Mouse (Mus musculus) kidney, adult 11 months (tissue): ENCODE results near the gene Tnfsf4.

ENCODE experiments used
- DNase-seq: peaks from one replicate; pipeline ENCODE4 v3.0.0; 2022

The Tnfsf4 gene

GRCm38 (mm10) chr1:161394931-161395459, at the start of gene Tnfsf4:
TSS of gene Tnfsf4 (plus strand) at chr1:161395409.
- DNase-seq = no peak

- no peak for DNase-seq
Observed at GRCm38 (mm10) chr1:161350981-161351380, 44.2 kb upstream of the Tnfsf4 start.

DNA sequence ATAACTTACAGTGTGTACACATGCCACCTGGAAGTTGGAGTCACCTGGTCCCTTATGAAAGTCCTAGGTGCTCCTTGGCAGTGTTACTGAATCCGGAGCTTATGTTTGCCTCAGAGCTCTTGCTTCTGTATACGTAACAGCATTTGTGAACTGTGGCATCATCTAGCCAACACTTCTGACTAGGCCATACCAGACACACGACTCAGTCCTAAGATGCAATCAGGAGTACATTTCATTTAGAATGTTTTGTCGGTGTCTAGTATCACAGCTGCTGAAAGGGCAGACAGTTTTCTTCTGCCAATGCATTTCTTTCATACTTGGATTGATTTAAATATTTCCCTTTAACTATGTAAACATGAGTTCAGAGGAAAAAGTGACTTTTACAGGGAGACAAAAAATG, 30.2 kb upstream of the Tnfsf4 start:
- no peak for DNase-seq

GRCm38 (mm10) chr1:161371919-161372318, 23.3 kb upstream of the Tnfsf4 start:
- DNase-seq = peak; percentile 4

DNA sequence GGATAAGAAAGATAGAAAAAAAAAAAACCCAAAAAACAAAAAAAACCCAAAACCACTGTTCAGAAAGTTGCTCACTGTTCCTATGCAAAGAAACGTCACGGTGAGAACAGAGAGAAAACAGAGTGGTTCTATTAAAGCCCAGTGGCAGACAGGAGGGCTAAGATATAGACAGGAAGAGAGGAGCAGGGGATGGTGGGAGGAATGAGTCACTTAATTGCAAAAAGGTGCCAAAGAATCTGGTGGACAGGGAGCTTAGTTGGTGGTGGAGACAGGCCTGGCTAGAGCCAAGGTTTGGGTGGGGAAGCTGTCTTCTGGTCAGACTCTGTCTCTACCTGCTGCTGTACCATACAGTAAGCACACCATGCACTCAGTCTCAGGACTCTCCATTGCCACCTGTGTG, 19.3 kb upstream of the Tnfsf4 start:
- no peak for DNase-seq

- DNase-seq = peak; percentile 4
Observed at GRCm38 (mm10) chr1:161378571-161378970, 16.6 kb upstream of the Tnfsf4 start.

GRCm38 (mm10) chr1:161379685-161380424, 15.4 kb upstream of the Tnfsf4 start:
- DNase-seq = peak; percentile 14

GRCm38 (mm10) chr1:161380425-161380780, 14.8 kb upstream of the Tnfsf4 start:
- no peak for DNase-seq

- DNase-seq = no peak
Observed at GRCm38 (mm10) chr1:161390066-161390465, 5.1 kb upstream of the Tnfsf4 start.

GRCm38 (mm10) chr1:161392906-161393305, 2.3 kb upstream of the Tnfsf4 start:
- no peak for DNase-seq

- no peak for DNase-seq
Observed at GRCm38 (mm10) chr1:161395610-161396009, 401 bp downstream of the Tnfsf4 start.

- no peak for DNase-seq
Observed at GRCm38 (mm10) chr1:161396351-161396750, 1.1 kb downstream of the Tnfsf4 start.

DNA sequence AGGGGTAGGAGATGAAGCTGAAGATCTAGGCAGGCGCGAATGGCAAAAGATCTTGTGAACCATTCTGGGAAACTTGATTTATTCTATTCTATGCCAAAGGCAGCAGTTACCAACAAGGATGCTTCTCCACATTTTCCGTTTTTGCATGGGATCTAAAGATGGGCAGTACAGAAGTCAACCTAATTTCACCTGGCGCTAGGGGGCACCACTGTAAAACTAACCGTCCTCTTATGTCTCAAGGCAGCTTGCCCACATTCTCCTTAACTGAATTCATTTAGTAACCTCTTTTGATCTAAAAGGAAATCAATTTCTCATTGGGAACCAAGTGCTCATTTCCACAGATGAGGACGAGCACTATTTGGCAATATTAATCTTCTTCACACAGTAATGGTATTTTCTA, 4.9 kb downstream of the Tnfsf4 start:
- peak; percentile 32 for DNase-seq

GRCm38 (mm10) chr1:161403061-161403460, 7.9 kb downstream of the Tnfsf4 start:
- no peak for DNase-seq

DNA sequence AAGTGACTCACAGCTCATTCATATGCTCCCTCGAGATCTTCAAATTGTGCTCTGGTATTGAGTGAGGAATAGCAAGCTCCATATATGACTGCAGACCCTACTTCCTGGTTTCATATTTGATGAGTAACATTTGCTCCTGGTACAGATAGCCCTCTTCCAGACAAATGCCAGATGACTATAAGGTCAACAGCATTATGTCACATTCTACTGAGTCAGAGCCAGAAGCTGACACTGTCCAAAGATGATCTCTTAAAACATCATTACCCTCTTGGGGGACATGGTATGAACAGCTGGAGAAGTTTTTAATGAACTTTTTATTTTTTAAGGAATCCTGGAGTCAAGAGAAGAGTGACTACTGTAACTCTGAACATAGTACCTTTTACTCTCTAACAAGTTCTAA, 11.3 kb downstream of the Tnfsf4 start:
- DNase-seq = no peak

GRCm38 (mm10) chr1:161419926-161420325, 24.7 kb downstream of the Tnfsf4 start:
- no peak for DNase-seq

- DNase-seq = no peak
Observed at GRCm38 (mm10) chr1:161420646-161421045, 25.4 kb downstream of the Tnfsf4 start.

DNA sequence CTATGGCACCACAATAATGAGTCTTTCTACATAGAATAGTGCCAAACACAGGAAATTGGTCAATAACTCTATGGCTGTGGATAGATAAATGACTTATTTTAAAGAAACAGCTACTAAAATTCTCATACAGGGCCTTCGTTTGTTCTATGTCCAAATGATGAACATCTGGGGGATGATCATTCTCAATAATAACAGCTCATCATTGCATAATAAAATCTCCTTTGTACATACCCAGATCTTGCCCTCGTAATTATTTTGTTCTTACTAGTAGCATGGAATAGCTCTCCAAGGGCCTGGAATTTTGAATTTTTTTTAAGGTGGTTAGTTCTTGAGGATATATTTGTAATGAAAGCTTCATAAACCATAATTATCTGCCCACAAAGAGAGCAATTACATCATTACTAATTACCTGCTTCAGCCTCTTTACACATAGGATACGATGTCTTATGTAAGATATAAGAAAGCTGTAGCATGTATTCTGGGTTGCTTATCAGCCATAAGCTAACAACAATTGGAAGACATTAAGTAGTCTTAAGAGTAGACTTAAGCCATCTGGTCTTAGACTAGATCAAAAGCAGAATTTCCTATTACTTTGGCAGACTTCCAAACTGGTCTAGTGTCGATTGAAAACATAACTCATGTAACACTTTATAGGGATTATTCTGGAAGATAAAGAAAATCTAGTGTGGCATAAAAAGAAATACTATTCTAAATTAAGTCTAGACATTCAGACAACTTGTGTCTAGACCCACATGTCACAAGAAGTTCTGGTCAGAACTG, 31.3 kb downstream of the Tnfsf4 start:
- DNase-seq = no peak

- DNase-seq = no peak
Observed at GRCm38 (mm10) chr1:161427057-161427311, 31.8 kb downstream of the Tnfsf4 start.

DNA sequence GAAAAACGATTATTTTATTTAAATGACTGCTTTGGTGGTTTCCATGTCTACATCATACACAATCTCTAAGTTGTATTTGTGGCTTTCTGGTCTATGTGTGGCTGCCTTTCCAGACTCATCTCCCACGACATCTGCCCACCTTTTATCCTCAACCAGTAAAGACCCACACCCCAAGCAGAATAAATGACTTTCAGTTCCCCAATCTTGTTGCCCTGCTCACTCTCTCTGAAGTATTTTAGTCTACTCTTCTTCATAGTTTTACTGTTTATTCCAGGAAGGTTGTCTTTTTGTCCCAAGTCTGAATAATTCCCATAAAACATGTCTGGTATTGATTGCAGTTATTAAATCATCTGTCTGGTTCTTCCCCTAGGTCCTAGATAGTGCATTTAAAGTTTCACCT, 40.6 kb downstream of the Tnfsf4 start:
- DNase-seq = no peak

GRCm38 (mm10) chr1:161436503-161436902, 41.3 kb downstream of the Tnfsf4 start:
- DNase-seq = no peak

DNA sequence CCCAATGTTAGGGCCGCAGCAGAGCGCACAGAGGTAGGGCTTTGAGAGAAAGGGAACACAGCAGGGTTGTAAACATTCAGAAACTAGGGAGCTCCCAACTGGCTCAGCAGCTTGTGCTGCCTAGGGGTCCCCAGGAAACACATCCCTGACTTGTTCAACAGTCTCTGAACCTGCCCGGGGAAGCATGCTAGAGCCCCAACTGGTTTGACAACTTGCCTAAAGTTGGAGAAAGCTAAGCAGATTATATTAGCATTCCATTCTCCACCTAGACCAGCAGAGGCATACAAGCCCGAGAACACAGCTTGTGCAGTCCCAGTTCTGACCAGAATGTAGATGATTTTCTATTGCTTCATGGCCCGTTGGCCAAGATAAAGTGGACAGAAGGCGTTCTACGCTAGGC, 49.6 kb downstream of the Tnfsf4 start:
- peak; percentile 14 for DNase-seq

DNA sequence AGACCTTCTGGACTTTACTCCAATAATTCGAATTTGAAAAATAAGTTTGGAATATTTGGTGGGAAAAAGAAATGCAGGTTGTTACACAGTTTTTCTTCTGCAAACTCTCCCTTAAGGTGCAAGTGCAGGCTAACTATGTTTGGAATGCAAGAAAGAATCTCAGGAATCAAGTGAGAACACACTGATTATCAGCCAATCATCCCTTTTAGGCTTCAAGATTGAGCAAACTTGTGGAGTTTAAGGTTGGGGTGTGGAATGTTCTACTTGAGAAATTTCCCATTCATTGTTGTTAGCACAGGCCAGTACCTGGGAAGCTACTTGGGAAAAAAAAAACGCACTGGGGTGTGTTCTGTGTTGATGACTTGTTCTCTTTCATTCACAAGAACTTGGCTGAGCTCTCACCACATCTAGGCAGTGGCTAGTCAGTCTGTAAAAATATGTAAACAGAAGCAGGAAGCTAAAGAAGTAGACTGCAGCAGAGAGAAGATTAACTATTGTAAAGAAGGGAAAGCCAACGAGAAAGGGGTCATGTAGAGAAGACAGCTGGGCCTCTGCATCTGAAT, 56.6 kb downstream of the Tnfsf4 start:
- DNase-seq = no peak

GRCm38 (mm10) chr1:161452250-161452649, 57.0 kb downstream of the Tnfsf4 start:
- no peak for DNase-seq
